Comparison of ENCODE assay signal across 9 mouse cellular contexts in genomic region chr3:145833948-145834538, GRCm38 (mm10).
A peak's percentile ranks its signal among the peaks of the same experiment; 100 is the strongest.
DNase-seq lines count a peak whose midpoint lies in the region; ATAC-seq and TF ChIP-seq lines count a peak whose summit lies in the region.
"Had no signal": no experiment of that assay in that cellular context is flagged by ENCODE, and none has a peak within 500 bp of the region (broad histone marks: within the 10 kb centered on the region; RNA-seq: fewer than 3 reads in every experiment).

No protein-coding gene starts in this region.

- H3K36me3 ChIP-seq in intestine, embryonic 14.5 days (ENCODE audit: control insufficient read depth, insufficient read depth, low read length) = no peaks in the 10 kb centered on the region
- no peaks in the 10 kb centered on the region for H3K36me3 ChIP-seq in intestine, embryonic 15.5 days
- H3K36me3 ChIP-seq: limb, embryonic 12.5 days had no signal

- no peaks in the 10 kb centered on the region for H3K27me3 ChIP-seq in intestine, embryonic 14.5 days (replicated peaks; ENCODE audit: control insufficient read depth, insufficient read depth, low read length)
- H3K27me3 ChIP-seq in intestine, embryonic 15.5 days (replicated peaks) = no peaks in the 10 kb centered on the region
- H3K27me3 ChIP-seq: limb, embryonic 12.5 days had no signal

- H3K4me1 ChIP-seq in intestine, embryonic 14.5 days (replicated peaks; ENCODE audit: control insufficient read depth, insufficient read depth, low read length) = peaks cover 8% of the 10 kb centered on the region
- H3K4me1 ChIP-seq in intestine, embryonic 15.5 days (replicated peaks) = 0 out of 2 replicates have a peak, but pooled peaks cover 6% of the 10 kb centered on the region
- H3K4me1 ChIP-seq in embryonic fibroblast, embryonic 13.5 days (ENCODE audit: control insufficient read depth, insufficient read depth, low read length) = peaks cover 17% of the 10 kb centered on the region
- H3K4me1 ChIP-seq: limb, embryonic 12.5 days had no signal

- peak; percentile 49 for DNase-seq in intestine, embryonic 14.5 days (ENCODE audit: low spot score)
- peak; percentile 25 to 53 for DNase-seq in kidney, postnatal 36 days
- DNase-seq in right cerebral cortex, adult 2 months (ENCODE audit: low spot score in 2 of 2) = peak; percentile 77 to 81
- DNase-seq in ovary, postnatal 36 days (ENCODE audit: low spot score) = no peak
- no peak for DNase-seq in spleen, postnatal 36 days (ENCODE audit: low spot score in 2 of 2)
- DNase-seq in adrenal gland, postnatal 25 days = no peak

- H3K4me2 ChIP-seq in intestine, embryonic 14.5 days (ENCODE audit: low read length) = no peak overlapping the region
- no peak overlapping the region for H3K4me2 ChIP-seq in intestine, embryonic 15.5 days (replicated peaks)
- H3K4me2 ChIP-seq: limb, embryonic 12.5 days had no signal

- TF ChIP-seq CTCF in embryonic fibroblast, embryonic 13.5 days (IDR thresholded peaks at IDR 0.05; ENCODE audit: borderline replicate concordance, insufficient read depth, low read length) = no peak

- no peak overlapping the region for H3K4me3 ChIP-seq in intestine, embryonic 14.5 days (ENCODE audit: low read depth, low read length)
- no peak overlapping the region for H3K4me3 ChIP-seq in intestine, embryonic 15.5 days (replicated peaks)
- no peak overlapping the region for H3K4me3 ChIP-seq in embryonic fibroblast, embryonic 13.5 days (ENCODE audit: insufficient read depth, low read length)
- H3K4me3 ChIP-seq: limb, embryonic 12.5 days had no signal

- peak overlapping the region; percentile 18; the same call in 1 of the 2 replicates for H3K27ac ChIP-seq in intestine, embryonic 14.5 days (ENCODE audit: low read depth)
- H3K27ac ChIP-seq in intestine, embryonic 15.5 days = no peak overlapping the region
- H3K27ac ChIP-seq in embryonic fibroblast, embryonic 13.5 days (ENCODE audit: insufficient read depth, low read length) = peak overlapping the region; percentile 86
- H3K27ac ChIP-seq: limb, embryonic 12.5 days had no signal

- ATAC-seq in intestine, embryonic 14.5 days (replicated peaks; ENCODE audit: low FRiP score, low TSS enrichment, low read depth) = no peak
- ATAC-seq in intestine, embryonic 15.5 days = no peak

- no peaks in the 10 kb centered on the region for H3K9me3 ChIP-seq in intestine, embryonic 14.5 days (ENCODE audit: control insufficient read depth, low read length)
- no peaks in the 10 kb centered on the region for H3K9me3 ChIP-seq in intestine, embryonic 15.5 days
- H3K9me3 ChIP-seq: limb, embryonic 12.5 days had no signal

- WGBS in intestine, embryonic 14.5 days = 30% methylated on average over 8 of the region's 8 CpGs
- 27% methylated on average over 8 of the region's 8 CpGs for WGBS in intestine, embryonic 15.5 days

- no peak overlapping the region for H3K9ac ChIP-seq in intestine, embryonic 14.5 days (ENCODE audit: low read length)
- no peak overlapping the region for H3K9ac ChIP-seq in intestine, embryonic 15.5 days
- H3K9ac ChIP-seq: limb, embryonic 12.5 days had no signal

- TF ChIP-seq POLR2A in embryonic fibroblast, embryonic 13.5 days (IDR thresholded peaks at IDR 0.05; ENCODE audit: low read depth, low read length) = no peak

Comparison
In these comparisons a context has a peak if more than half of its experiments do, and no peak if none do; other contexts are left out.
1. DNase-seq: peak in intestine, embryonic 14.5 days (single experiment), kidney, postnatal 36 days (2 of 2) and right cerebral cortex, adult 2 months (2 of 2); none in ovary, postnatal 36 days (single experiment), spleen, postnatal 36 days (0 of 2) and adrenal gland, postnatal 25 days (single experiment).